Mouse (Mus musculus) forebrain, embryonic 16.5 days (tissue): ENCODE measurements around the gene Prpf8. TPM values are rescaled to one million over a fixed set of nuclear protein-coding genes. Genes with fewer than 3 reads are reported as not detected.
"Not testable (repeated sequence)": the region's sequence is repeated elsewhere in the genome, so short reads cannot be mapped to it uniquely, and the experiment has no call there.

Source experiments
- ATAC-seq: fragments of 200-750 bp; cut with Nextera tagmentation; 2 replicates; pipeline ENCODE4 v1.8.0; 2017; ENCODE audit warnings: mild to moderate bottlenecking, moderate library complexity
- H3K27ac ChIP-seq: fragments of 300-500 bp; sonication (generic); 2 replicates; pipeline ENCODE4 v1.5.1; 2014; ENCODE audit warnings: low read length, control low read depth
- H3K27me3 ChIP-seq: fragments of 300-500 bp; sonication (generic); replicated peaks from 2 replicates; pipeline ENCODE4 v1.6.1; 2014; ENCODE audit warnings: low read length; ENCODE audit not compliant: control insufficient read depth, insufficient read depth
- H3K36me3 ChIP-seq: fragments of 300-500 bp; sonication (generic); 2 replicates; pipeline ENCODE4 v1.6.1; 2014; ENCODE audit not compliant: control insufficient read depth, insufficient read depth
- H3K4me1 ChIP-seq: fragments of 300-500 bp; sonication (generic); replicated peaks from 2 replicates; pipeline ENCODE4 v1.6.1; 2014; ENCODE audit warnings: low read length; ENCODE audit not compliant: control insufficient read depth, insufficient read depth
- H3K4me2 ChIP-seq: fragments of 300-500 bp; sonication (generic); 2 replicates; pipeline ENCODE4 v1.6.1; 2014; ENCODE audit warnings: mild to moderate bottlenecking, low read length, control low read depth
- H3K4me3 ChIP-seq: fragments of 300-500 bp; sonication (generic); replicated peaks from 2 replicates; pipeline ENCODE4 v1.5.1; 2014; ENCODE audit warnings: mild to moderate bottlenecking, low read length, control low read depth
- H3K9ac ChIP-seq: fragments of 300-500 bp; sonication (generic); replicated peaks from 2 replicates; pipeline ENCODE4 v1.6.1; 2014; ENCODE audit warnings: low read depth, low read length, control low read depth
- H3K9me3 ChIP-seq: fragments of 300-500 bp; sonication (generic); 2 replicates; pipeline ENCODE4 v1.6.1; 2016; ENCODE audit warnings: low read length; ENCODE audit not compliant: control insufficient read depth
- WGBS: fragments of 180-500 bp; shearing (Covaris S2); extraction: QIAGEN DNeasy Blood & Tissue Kit; methylation state at CpG from one replicate; pipeline ENCODE4 v1.1.7; 2014; 5-methylcytosine and 5-hydroxymethylcytosine counted together
- polyA plus RNA-seq: library from polyadenylated mRNA; unstranded; fragments of >200 nt; fragmentation: Nextera tagmentation; extraction: Ambion mirVana; gene quantifications from 2 replicates; pipeline ENCODE4 v1.2.1, GENCODE M21; 2015

Gene Prpf8
- polyA plus RNA-seq, 1 experiment from 2014 or later, result 54.8 TPM

GRCm38 (mm10) chr11:75540710-75541581, 54.3 kb downstream of the Prpf8 start:
- Histone ChIP-seq H3K9me3 (no peaks in the 10 kb centered on the region), H3K4me2 (no peak overlapping the region), H3K4me3 (no peak overlapping the region), H3K4me1 (peaks cover 20% of the 10 kb centered on the region), H3K36me3 (no peaks in the 10 kb centered on the region; the same call in 1 of the 2 replicates), H3K27me3 (no peaks in the 10 kb centered on the region), H3K9ac (no peak overlapping the region), H3K27ac (peak overlapping the region; percentile 53)
- 57% methylated on average over 19 of the region's 19 CpGs for WGBS
- ATAC-seq, result peak; percentile 72; the same call in 1 of the 2 replicates

GRCm38 (mm10) chr11:75544713-75545112, 58.1 kb downstream of the Prpf8 start:
- H3K9ac ChIP-seq, result no peak overlapping the region
- H3K27ac ChIP-seq, result no peak overlapping the region
- H3K4me1 ChIP-seq, result peaks cover 14% of the 10 kb centered on the region

GRCm38 (mm10) chr11:75546057-75546456, 59.4 kb downstream of the Prpf8 start:
- Histone ChIP-seq H3K4me3 (no peak overlapping the region), H3K9me3 (no peaks in the 10 kb centered on the region), H3K27me3 (no peaks in the 10 kb centered on the region), H3K4me2 (no peak overlapping the region), H3K27ac (no peak overlapping the region), H3K36me3 (no peaks in the 10 kb centered on the region; the same call in 1 of the 2 replicates), H3K9ac (no peak overlapping the region), H3K4me1 (peaks cover 15% of the 10 kb centered on the region)
- 76% methylated on average over 4 of the region's 4 CpGs for WGBS
- ATAC-seq, result no peak

More at GRCm38 (mm10) chr11:75544713-75545112, 58.1 kb downstream of the Prpf8 start:
- Histone ChIP-seq H3K36me3 (no peaks in the 10 kb centered on the region; the same call in 1 of the 2 replicates), H3K4me2 (no peak overlapping the region), H3K9me3 (no peaks in the 10 kb centered on the region), H3K27me3 (no peaks in the 10 kb centered on the region), H3K4me3 (no peak overlapping the region)
- no peak for ATAC-seq
- 74% methylated on average over 9 of the region's 9 CpGs for WGBS

- Histone ChIP-seq H3K9me3 (no peaks in the 10 kb centered on the region), H3K9ac (no peak overlapping the region), H3K4me1 (peaks cover 19% of the 10 kb centered on the region), H3K36me3 (no peaks in the 10 kb centered on the region; the same call in 1 of the 2 replicates), H3K27ac (no peak overlapping the region), H3K4me2 (no peak overlapping the region), H3K27me3 (no peaks in the 10 kb centered on the region), H3K4me3 (no peak overlapping the region)
- no peak for ATAC-seq
- WGBS, result 49% methylated on average over 5 of the region's 5 CpGs
Measured at GRCm38 (mm10) chr11:75549658-75550111, 63.1 kb downstream of the Prpf8 start.

GRCm38 (mm10) chr11:75550200-75550946, 63.8 kb downstream of the Prpf8 start:
- 44% methylated on average over 12 of the region's 12 CpGs for WGBS
- Histone ChIP-seq H3K4me3 (no peak overlapping the region), H3K27ac (no peak overlapping the region), H3K9me3 (no peaks in the 10 kb centered on the region), H3K36me3 (no peaks in the 10 kb centered on the region; the same call in 1 of the 2 replicates), H3K9ac (no peak overlapping the region), H3K27me3 (no peaks in the 10 kb centered on the region), H3K4me1 (peaks cover 19% of the 10 kb centered on the region), H3K4me2 (no peak overlapping the region)
- ATAC-seq, result no peak

GRCm38 (mm10) chr11:75551321-75551720, 64.7 kb downstream of the Prpf8 start:
- H3K27me3 ChIP-seq, result no peaks in the 10 kb centered on the region
- H3K27ac ChIP-seq, result no peak overlapping the region
- ATAC-seq, result no peak
- H3K4me3 ChIP-seq, result no peak overlapping the region
- 88% methylated on average over 5 of the region's 5 CpGs for WGBS
- no peaks in the 10 kb centered on the region for H3K9me3 ChIP-seq
- H3K4me2 ChIP-seq, result no peak overlapping the region
- H3K4me1 ChIP-seq, result peaks cover 19% of the 10 kb centered on the region
- 0 out of 2 replicates have a peak overlapping the region, but pooled peaks have one; percentile 20 for H3K9ac ChIP-seq
- H3K36me3 ChIP-seq, result no peaks in the 10 kb centered on the region

- WGBS, result 54% methylated on average over 9 of the region's 9 CpGs
- Histone ChIP-seq H3K36me3 (no peaks in the 10 kb centered on the region), H3K9me3 (no peaks in the 10 kb centered on the region), H3K4me3 (no peak overlapping the region), H3K27ac (no peak overlapping the region), H3K27me3 (no peaks in the 10 kb centered on the region), H3K4me1 (peaks cover 19% of the 10 kb centered on the region), H3K9ac (peak overlapping the region; percentile 32; the same call in 1 of the 2 replicates), H3K4me2 (no peak overlapping the region)
- ATAC-seq, result no peak
Measured at GRCm38 (mm10) chr11:75551961-75552441, 65.4 kb downstream of the Prpf8 start.

- no peak overlapping the region for H3K4me2 ChIP-seq
- 50% methylated on average over 7 of the region's 7 CpGs for WGBS
- H3K27me3 ChIP-seq, result no peaks in the 10 kb centered on the region
- H3K9ac ChIP-seq, result no peak overlapping the region
- H3K4me1 ChIP-seq, result peaks cover 19% of the 10 kb centered on the region
- H3K9me3 ChIP-seq, result no peaks in the 10 kb centered on the region
- no peak overlapping the region for H3K27ac ChIP-seq
- H3K4me3 ChIP-seq, result no peak overlapping the region
- ATAC-seq, result no peak
- H3K36me3 ChIP-seq, result no peaks in the 10 kb centered on the region
Measured at GRCm38 (mm10) chr11:75552906-75553482, 66.4 kb downstream of the Prpf8 start.

GRCm38 (mm10) chr11:75556006-75556405, 69.4 kb downstream of the Prpf8 start:
- H3K36me3 ChIP-seq, H3K4me2 ChIP-seq, H3K4me3 ChIP-seq, H3K27me3 ChIP-seq, H3K4me1 ChIP-seq, H3K27ac ChIP-seq, H3K9ac ChIP-seq, ATAC-seq, H3K9me3 ChIP-seq: not testable (repeated sequence)
- 89% methylated on average over 6 of the region's 6 CpGs for WGBS
